Mouse (Mus musculus): ENCODE data around the gene Rbm18.

Rbm18 gene

GRCm38 (mm10) chr2:36104956-36105741 lies 31.4 kb downstream of the Rbm18 start, which contains the start of gene Lhx6:
Lhx6 (minus strand) TSS chr2:36105408.
- peak; percentile 55 for DNase-seq (ENCODE audit: low read depth, low spot score)

- no peak for DNase-seq (ENCODE audit: low read depth, low spot score)
Observed at GRCm38 (mm10) chr2:36104436-36104955, 32.1 kb downstream of the Rbm18 start.

GRCm38 (mm10) chr2:36103555-36104367 lies 32.8 kb downstream of the Rbm18 start:
- DNase-seq (ENCODE audit: low read depth, low spot score): peak; percentile 57

GRCm38 (mm10) chr2:36103069-36103554 lies 33.5 kb downstream of the Rbm18 start:
- DNase-seq (ENCODE audit: low read depth, low spot score): no peak

- peak; percentile 70 for DNase-seq (ENCODE audit: low read depth, low spot score)
Observed at GRCm38 (mm10) chr2:36102559-36102946, 34.0 kb downstream of the Rbm18 start.

GRCm38 (mm10) chr2:36101866-36102558 lies 34.6 kb downstream of the Rbm18 start:
- DNase-seq (ENCODE audit: low read depth, low spot score): no peak

GRCm38 (mm10) chr2:36099739-36100138 lies 36.8 kb downstream of the Rbm18 start:
- DNase-seq (ENCODE audit: low read depth, low spot score): no peak

- no peak for DNase-seq (ENCODE audit: low read depth, low spot score)
Observed at GRCm38 (mm10) chr2:36098021-36098420, 38.6 kb downstream of the Rbm18 start.

- no peak for DNase-seq (ENCODE audit: low read depth, low spot score)
Observed at GRCm38 (mm10) chr2:36097129-36097815, 39.3 kb downstream of the Rbm18 start.

GRCm38 (mm10) chr2:36093914-36094475 lies 42.6 kb downstream of the Rbm18 start:
- DNase-seq (ENCODE audit: low read depth, low spot score): peak; percentile 35

- DNase-seq (ENCODE audit: low read depth, low spot score): no peak
Observed at GRCm38 (mm10) chr2:36093301-36093700, 43.3 kb downstream of the Rbm18 start.

- DNase-seq (ENCODE audit: low read depth, low spot score): no peak
Observed at GRCm38 (mm10) chr2:36092748-36093147, 43.8 kb downstream of the Rbm18 start.

- DNase-seq (ENCODE audit: low read depth, low spot score): peak; percentile 97
Observed at GRCm38 (mm10) chr2:36090853-36091741, 45.5 kb downstream of the Rbm18 start.

GRCm38 (mm10) chr2:36089190-36089589 lies 47.4 kb downstream of the Rbm18 start:
- DNase-seq (ENCODE audit: low read depth, low spot score): peak; percentile 79

- no peak for DNase-seq (ENCODE audit: low read depth, low spot score)
Observed at GRCm38 (mm10) chr2:36085041-36085440, 51.5 kb downstream of the Rbm18 start.

- DNase-seq (ENCODE audit: low read depth, low spot score): no peak
Observed at GRCm38 (mm10) chr2:36082802-36083580, 53.6 kb downstream of the Rbm18 start.

GRCm38 (mm10) chr2:36081446-36081845 lies 55.1 kb downstream of the Rbm18 start:
- DNase-seq (ENCODE audit: low read depth, low spot score): peak; percentile 7

GRCm38 (mm10) chr2:36077160-36077761 lies 59.3 kb downstream of the Rbm18 start:
- DNase-seq (ENCODE audit: low read depth, low spot score): peak; percentile 49
